Mouse (Mus musculus) 3134 (cell line): ENCODE results near the gene Il34.

ENCODE experiments used
- DNase-seq: peaks from one replicate; pipeline ENCODE4 v3.0.0-alpha.2; 2011; ENCODE audit warnings: low spot score; ENCODE audit not compliant: insufficient read length; ENCODE audit errors: extremely low read depth

The Il34 gene

GRCm38 (mm10) chr8:110742452-110742818, 63.3 kb downstream of the Il34 start:
- no peak for DNase-seq

- DNase-seq, result no peak
Measured at GRCm38 (mm10) chr8:110741816-110742451, 63.8 kb downstream of the Il34 start.

GRCm38 (mm10) chr8:110740629-110741175, 65.0 kb downstream of the Il34 start:
- DNase-seq, result no peak

- no peak for DNase-seq
Measured at GRCm38 (mm10) chr8:110738591-110739195, 67.0 kb downstream of the Il34 start.

- DNase-seq, result no peak
Measured at GRCm38 (mm10) chr8:110733036-110733435, 72.7 kb downstream of the Il34 start.

GRCm38 (mm10) chr8:110731346-110731859, 74.3 kb downstream of the Il34 start:
- DNase-seq, result no peak

GRCm38 (mm10) chr8:110726893-110727292, 78.8 kb downstream of the Il34 start:
- no peak for DNase-seq

GRCm38 (mm10) chr8:110725084-110725838, 80.5 kb downstream of the Il34 start:
- no peak for DNase-seq

GRCm38 (mm10) chr8:110724493-110724892, 81.2 kb downstream of the Il34 start:
- no peak for DNase-seq

GRCm38 (mm10) chr8:110722414-110723011, 83.2 kb downstream of the Il34 start:
- no peak for DNase-seq

GRCm38 (mm10) chr8:110721606-110722413, 83.9 kb downstream of the Il34 start:
- DNase-seq, result peak; percentile 50

GRCm38 (mm10) chr8:110720685-110721598, 84.8 kb downstream of the Il34 start, which contains the start of gene Mtss1l:
Gene Mtss1l, plus strand, starts transcription at chr8:110721476.
- DNase-seq, result peak; percentile 73

GRCm38 (mm10) chr8:110719898-110720653, 85.6 kb downstream of the Il34 start:
- DNase-seq, result no peak

GRCm38 (mm10) chr8:110718969-110719670, 86.6 kb downstream of the Il34 start:
- DNase-seq, result no peak

- no peak for DNase-seq
Measured at GRCm38 (mm10) chr8:110718209-110718968, 87.3 kb downstream of the Il34 start.

- no peak for DNase-seq
Measured at GRCm38 (mm10) chr8:110717131-110717530, 88.6 kb downstream of the Il34 start.

GRCm38 (mm10) chr8:110716075-110716474, 89.6 kb downstream of the Il34 start:
- DNase-seq, result peak; percentile 74
